Mouse (Mus musculus) lung, embryonic 16.5 days (tissue): ENCODE data around the gene Cers6. TPM values are rescaled to one million over a fixed set of nuclear protein-coding genes. Genes with fewer than 3 reads are reported as not detected.

Source experiments
- polyA plus RNA-seq: library from polyadenylated mRNA; unstranded; fragments of >200 nt; fragmentation: Nextera tagmentation; extraction: Ambion mirVana; gene quantifications from 2 replicates; pipeline ENCODE4 v1.2.1, GENCODE M21; 2015

Cers6 gene
- polyA plus RNA-seq, 1 experiment from 2014 or later: 19.7 TPM

Other genes starting within 250 kb of the Cers6 start
- not detected in 2 replicates for gene 4932414N04Rik, start 205.0 kb upstream of the Cers6 start, polyA plus RNA-seq